Comparison of ENCODE assay signal across 19 mouse cellular contexts in genomic region chr6:84651902-84652301, GRCm38 (mm10). TPM values are rescaled to one million over a fixed set of nuclear protein-coding genes. Genes with fewer than 3 reads are reported as not detected.
"Had no signal": no experiment of that assay in that cellular context is flagged by ENCODE, and none has a peak within 500 bp of the region (broad histone marks: within the 10 kb centered on the region; RNA-seq: fewer than 3 reads in every experiment).

No protein-coding gene starts in this region.

- H3K27me3 ChIP-seq: liver, embryonic 13.5 days; midbrain, embryonic 13.5 days; neural tube, embryonic 13.5 days had no signal

- ATAC-seq: midbrain, embryonic 13.5 days; midbrain, embryonic 16.5 days had no signal

- H3K9me3 ChIP-seq: liver, embryonic 13.5 days; megakaryocyte, embryonic 14.5 days; midbrain, embryonic 10.5 days; midbrain, embryonic 13.5 days; neural tube, embryonic 13.5 days had no signal

- H3K4me2 ChIP-seq: liver, embryonic 13.5 days; midbrain, embryonic 13.5 days; neural tube, embryonic 13.5 days had no signal

- H3K4me1 ChIP-seq: liver, embryonic 13.5 days; megakaryocyte, embryonic 14.5 days had no signal

- H3K9ac ChIP-seq: liver, embryonic 13.5 days; midbrain, embryonic 13.5 days; neural tube, embryonic 13.5 days had no signal

- H3K4me3 ChIP-seq: left cerebral cortex, adult 2 months; liver, embryonic 13.5 days; megakaryocyte, embryonic 14.5 days; midbrain, embryonic 10.5 days; midbrain, embryonic 13.5 days; myocyte; neural tube, embryonic 13.5 days had no signal

- H3K36me3 ChIP-seq: liver, embryonic 13.5 days; midbrain, embryonic 10.5 days; midbrain, embryonic 13.5 days; neural tube, embryonic 13.5 days had no signal

- DNase-seq: kidney, postnatal 10 days; kidney, postnatal 36 days; layer of hippocampus, postnatal 36 days; liver, embryonic 13.5 days; lung, adult 2 months; lung, postnatal 36 days; retina, postnatal 1 day; right cerebral cortex, postnatal 25 days; thymus, adult 18-20 months; thymus, postnatal 36 days had no signal

- H3K27ac ChIP-seq: left cerebral cortex, adult 2 months; liver, embryonic 13.5 days; midbrain, embryonic 10.5 days; midbrain, embryonic 13.5 days; neural tube, embryonic 13.5 days had no signal

RNA-seq across cellular contexts. Expression of gene Cyp26b1, which starts 58.2 kb away (rescaled TPM):
- total RNA-seq: monocyte, adult 5-6 weeks; neutrophil, adult 5-6 weeks had no signal
